Mouse (Mus musculus): ENCODE data around the gene Etv1. TPM values are rescaled to one million over a fixed set of nuclear protein-coding genes. Genes with fewer than 3 reads are reported as not detected.

The Etv1 gene
- 23.5 and 25.1 TPM in 2 replicates for polyA plus RNA-seq (2016; fragmentation: Nextera tagmentation; extraction: Ambion mirVana)

DNA sequence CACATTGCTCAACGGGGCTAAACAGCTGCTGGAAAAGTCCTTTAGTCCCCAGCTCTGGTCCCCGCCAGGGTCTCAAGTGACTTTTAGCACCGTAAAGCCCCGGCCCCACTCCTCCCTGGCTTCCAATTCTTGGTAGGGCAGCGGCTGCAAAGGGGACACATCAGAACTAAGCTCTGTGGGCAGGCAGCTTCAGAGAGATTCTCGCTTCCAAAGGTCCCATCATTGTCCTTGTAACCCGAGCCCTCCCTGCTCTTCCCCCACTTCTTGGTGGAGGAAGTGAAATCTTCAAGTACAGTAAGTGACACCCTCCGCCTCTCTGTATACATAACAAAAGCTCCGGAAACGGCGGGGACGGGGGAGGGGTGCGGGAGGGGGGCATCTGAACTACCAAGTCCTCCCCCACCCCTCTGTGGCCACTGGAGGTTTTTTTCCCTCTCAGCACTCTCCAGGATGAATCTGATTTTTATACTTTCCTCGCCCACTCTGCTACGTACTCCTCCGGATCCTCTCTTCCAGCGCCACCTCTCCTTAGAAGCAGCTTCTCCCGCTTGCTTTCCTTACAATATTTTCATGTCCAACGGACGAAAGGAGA is at the start of gene Etv1:
Gene Etv1, plus strand, starts transcription at position 195 of the 592 bp plus-strand sequence.
- peak; percentile 82 for DNase-seq (ENCODE audit: low spot score)
- Histone ChIP-seq H3K9me3 (no peaks in the 10 kb centered on the region), H3K27me3 (replicated peaks; ENCODE audit: low read depth, poor library complexity, severe bottlenecking) (no peaks in the 10 kb centered on the region), H3K36me3 (replicated peaks) (no peaks in the 10 kb centered on the region), H3K27ac (replicated peaks) (peak within 1 kb of the TSS; percentile 95), H3K4me1 (peaks cover 26% of the 10 kb centered on the region; the same call in 1 of the 2 replicates), H3K4me3 (peak within 1 kb of the TSS; percentile 71)
- WGBS: under 1% methylated on average over 20 of the region's 20 CpGs

DNA sequence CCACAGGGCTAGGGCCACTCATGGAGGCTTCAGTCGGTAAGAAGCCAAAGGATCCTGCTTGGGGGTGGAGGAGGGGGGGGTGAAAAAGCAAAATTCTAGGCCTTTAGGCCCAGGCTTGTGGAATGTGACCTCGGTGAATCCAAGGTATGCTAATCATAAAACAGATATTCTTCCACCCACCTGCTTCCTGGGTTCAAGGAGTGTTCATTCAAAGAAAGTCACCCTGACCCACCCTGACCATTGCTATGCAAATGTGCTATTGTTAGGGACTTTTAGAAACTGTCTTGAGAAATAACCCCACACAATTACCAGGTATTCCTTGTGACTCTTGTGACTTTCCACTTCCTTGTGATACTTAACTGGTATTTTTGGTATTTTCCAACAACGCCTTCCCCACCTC is 49.5 kb upstream of the Etv1 start:
- Histone ChIP-seq H3K9me3 (no peaks in the 10 kb centered on the region), H3K27me3 (replicated peaks; ENCODE audit: low read depth, poor library complexity, severe bottlenecking) (no peaks in the 10 kb centered on the region), H3K27ac (replicated peaks) (no peak overlapping the region), H3K36me3 (replicated peaks) (no peaks in the 10 kb centered on the region), H3K4me3 (no peak overlapping the region), H3K4me1 (no peaks in the 10 kb centered on the region)
- no peak for DNase-seq (ENCODE audit: low spot score)
- 78% methylated on average over 3 of the region's 3 CpGs for WGBS

DNA sequence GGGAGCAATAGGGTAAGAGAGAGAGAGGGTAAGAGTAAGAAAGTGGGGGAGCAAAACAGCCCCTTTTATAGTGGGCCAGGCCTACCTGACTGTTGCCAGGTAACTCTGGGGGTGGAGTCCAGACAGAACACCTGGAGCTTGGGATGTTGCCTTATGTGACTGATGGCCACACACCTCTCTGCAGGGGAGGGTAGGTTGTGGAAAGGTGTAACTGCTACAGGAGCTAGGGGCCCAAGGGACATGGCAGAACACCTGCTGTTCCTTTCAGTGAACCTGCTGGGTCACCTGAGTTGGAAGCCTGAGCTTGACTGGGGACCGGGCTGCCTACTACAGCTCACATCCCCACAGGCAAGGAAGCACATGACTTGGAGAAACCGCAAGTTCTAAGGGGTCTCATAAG is 48.4 kb upstream of the Etv1 start:
- DNase-seq (ENCODE audit: low spot score): no peak
- H3K27me3 ChIP-seq (replicated peaks; ENCODE audit: low read depth, poor library complexity, severe bottlenecking): no peaks in the 10 kb centered on the region
- H3K9me3 ChIP-seq: no peaks in the 10 kb centered on the region
- H3K4me1 ChIP-seq: no peaks in the 10 kb centered on the region
- WGBS: 79% methylated on average over 2 of the region's 2 CpGs
- no peaks in the 10 kb centered on the region for H3K36me3 ChIP-seq (replicated peaks)
- no peak overlapping the region for H3K27ac ChIP-seq (replicated peaks)
- no peak overlapping the region for H3K4me3 ChIP-seq

DNA sequence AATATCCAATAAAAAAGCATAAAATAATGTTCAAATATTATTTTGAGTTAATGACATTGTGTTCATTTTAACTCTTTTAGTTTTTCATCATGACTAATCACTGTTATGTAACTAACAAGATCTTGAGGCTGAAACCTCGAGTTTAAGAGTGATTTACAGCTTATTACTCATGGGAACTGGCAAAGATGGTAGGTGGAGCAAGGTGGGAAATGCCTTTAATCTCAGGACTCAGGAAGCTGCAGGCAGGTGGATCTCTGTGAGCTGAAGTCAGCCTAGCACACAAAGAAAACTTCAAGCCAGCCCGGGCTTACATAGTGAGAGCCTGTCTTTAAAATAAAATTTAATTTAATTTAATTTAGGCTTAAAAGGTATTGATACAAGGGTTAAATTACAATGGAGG is 19.9 kb upstream of the Etv1 start:
- WGBS: 51% methylated on average over 2 of the region's 2 CpGs
- no peaks in the 10 kb centered on the region for H3K36me3 ChIP-seq (replicated peaks)
- H3K27ac ChIP-seq (replicated peaks): no peak overlapping the region
- no peaks in the 10 kb centered on the region for H3K27me3 ChIP-seq (replicated peaks; ENCODE audit: low read depth, poor library complexity, severe bottlenecking)
- H3K9me3 ChIP-seq: no peaks in the 10 kb centered on the region
- H3K4me1 ChIP-seq: no peaks in the 10 kb centered on the region
- no peak for DNase-seq (ENCODE audit: low spot score)
- no peak overlapping the region for H3K4me3 ChIP-seq

DNA sequence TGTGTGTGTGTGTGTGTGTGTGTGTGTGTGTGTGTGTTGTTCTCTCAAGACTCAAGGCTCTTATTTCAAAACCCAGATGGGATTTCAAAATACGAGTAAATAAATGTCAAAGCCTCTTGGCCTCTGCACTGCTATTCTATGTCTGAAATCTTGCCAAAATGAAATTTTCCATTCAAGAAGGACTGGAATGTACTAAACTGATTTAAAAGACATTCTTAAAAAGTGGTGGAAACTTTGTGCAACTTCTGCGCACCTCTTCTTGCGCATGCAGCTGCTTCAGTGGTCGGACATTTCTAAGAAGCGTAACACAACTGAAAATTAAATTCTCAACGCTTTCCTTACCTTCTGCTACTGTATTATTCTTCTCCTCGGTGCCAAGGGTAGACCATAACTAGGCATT is 1.9 kb upstream of the Etv1 start:
- Histone ChIP-seq H3K27me3 (replicated peaks; ENCODE audit: low read depth, poor library complexity, severe bottlenecking) (no peaks in the 10 kb centered on the region), H3K4me3 (no peak overlapping the region), H3K27ac (replicated peaks) (no peak overlapping the region; the same call in 1 of the 2 replicates), H3K4me1 (peaks cover 17% of the 10 kb centered on the region; the same call in 1 of the 2 replicates), H3K36me3 (replicated peaks) (no peaks in the 10 kb centered on the region), H3K9me3 (no peaks in the 10 kb centered on the region)
- 75% methylated on average over 7 of the region's 7 CpGs for WGBS
- DNase-seq (ENCODE audit: low spot score): no peak

DNA sequence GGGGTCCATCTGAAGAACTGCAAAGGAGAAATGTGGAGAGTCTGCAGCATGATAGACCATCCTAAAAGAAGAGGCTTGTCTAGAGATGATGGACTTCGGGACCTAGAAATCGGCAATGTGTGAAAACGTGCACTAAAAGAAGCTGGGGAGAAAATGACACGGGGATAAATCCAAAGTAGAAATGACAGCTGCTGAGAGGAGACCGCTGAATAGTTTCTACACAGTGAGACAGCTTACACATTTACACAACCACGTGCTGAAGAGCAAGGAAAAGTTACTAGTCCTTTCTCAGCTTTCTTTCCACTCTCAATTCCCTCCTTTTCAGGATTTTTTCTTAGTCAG is 1.3 kb upstream of the Etv1 start:
- no peak for DNase-seq (ENCODE audit: low spot score)

DNA sequence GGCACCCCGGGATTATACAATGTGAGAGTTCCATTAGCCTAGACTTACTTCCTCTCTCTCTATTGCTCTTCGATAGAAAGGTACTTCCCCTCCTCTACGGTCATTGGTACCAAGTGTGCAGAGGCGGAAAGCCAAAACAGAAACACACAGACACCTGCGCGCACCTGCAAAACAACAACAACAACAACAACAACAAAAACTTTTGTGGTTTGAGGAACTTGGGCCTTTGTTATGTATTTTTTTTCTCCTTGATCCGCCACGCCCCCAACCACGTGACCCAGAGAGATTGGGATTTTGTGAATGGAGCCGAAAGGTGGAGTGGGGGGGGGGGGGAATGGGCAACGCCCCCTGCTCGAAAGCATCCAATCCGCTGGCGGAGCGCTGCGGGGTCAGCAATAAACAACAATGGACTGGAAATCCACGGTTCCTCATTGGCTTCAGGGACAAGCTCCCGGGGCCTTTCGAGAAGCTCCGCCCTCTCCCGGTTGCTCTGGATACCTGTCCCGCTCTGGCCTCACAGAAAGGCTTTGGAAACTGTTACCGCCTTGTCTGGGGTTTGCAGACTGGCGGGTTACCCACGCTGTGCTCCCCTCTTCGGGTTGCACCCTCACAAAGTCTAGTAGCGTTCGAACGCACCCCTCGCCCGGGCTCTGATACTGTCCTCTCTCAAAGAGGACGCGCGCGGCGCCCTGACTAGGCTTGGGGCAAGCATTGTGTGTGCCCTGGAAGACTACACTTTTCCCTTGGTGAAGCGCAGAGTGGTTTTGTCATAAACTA is 693 bp upstream of the Etv1 start:
- no peaks in the 10 kb centered on the region for H3K9me3 ChIP-seq
- under 1% methylated on average over 37 of the region's 37 CpGs for WGBS
- no peaks in the 10 kb centered on the region for H3K27me3 ChIP-seq (replicated peaks; ENCODE audit: low read depth, poor library complexity, severe bottlenecking)
- H3K36me3 ChIP-seq (replicated peaks): no peaks in the 10 kb centered on the region
- DNase-seq (ENCODE audit: low spot score): peak; percentile 95
- peak overlapping the region; percentile 71 for H3K4me3 ChIP-seq
- peak overlapping the region; percentile 95 for H3K27ac ChIP-seq (replicated peaks)
- peaks cover 22% of the 10 kb centered on the region; the same call in 1 of the 2 replicates for H3K4me1 ChIP-seq

More for the DNA sequence above, 1.3 kb upstream of the Etv1 start:
- WGBS: 10% methylated on average over 6 of the region's 6 CpGs
- H3K9me3 ChIP-seq: no peaks in the 10 kb centered on the region
- no peaks in the 10 kb centered on the region for H3K36me3 ChIP-seq (replicated peaks)
- H3K4me1 ChIP-seq: peaks cover 17% of the 10 kb centered on the region; the same call in 1 of the 2 replicates
- H3K4me3 ChIP-seq: peak overlapping the region; percentile 71
- H3K27ac ChIP-seq (replicated peaks): peak overlapping the region; percentile 95
- no peaks in the 10 kb centered on the region for H3K27me3 ChIP-seq (replicated peaks; ENCODE audit: low read depth, poor library complexity, severe bottlenecking)

DNA sequence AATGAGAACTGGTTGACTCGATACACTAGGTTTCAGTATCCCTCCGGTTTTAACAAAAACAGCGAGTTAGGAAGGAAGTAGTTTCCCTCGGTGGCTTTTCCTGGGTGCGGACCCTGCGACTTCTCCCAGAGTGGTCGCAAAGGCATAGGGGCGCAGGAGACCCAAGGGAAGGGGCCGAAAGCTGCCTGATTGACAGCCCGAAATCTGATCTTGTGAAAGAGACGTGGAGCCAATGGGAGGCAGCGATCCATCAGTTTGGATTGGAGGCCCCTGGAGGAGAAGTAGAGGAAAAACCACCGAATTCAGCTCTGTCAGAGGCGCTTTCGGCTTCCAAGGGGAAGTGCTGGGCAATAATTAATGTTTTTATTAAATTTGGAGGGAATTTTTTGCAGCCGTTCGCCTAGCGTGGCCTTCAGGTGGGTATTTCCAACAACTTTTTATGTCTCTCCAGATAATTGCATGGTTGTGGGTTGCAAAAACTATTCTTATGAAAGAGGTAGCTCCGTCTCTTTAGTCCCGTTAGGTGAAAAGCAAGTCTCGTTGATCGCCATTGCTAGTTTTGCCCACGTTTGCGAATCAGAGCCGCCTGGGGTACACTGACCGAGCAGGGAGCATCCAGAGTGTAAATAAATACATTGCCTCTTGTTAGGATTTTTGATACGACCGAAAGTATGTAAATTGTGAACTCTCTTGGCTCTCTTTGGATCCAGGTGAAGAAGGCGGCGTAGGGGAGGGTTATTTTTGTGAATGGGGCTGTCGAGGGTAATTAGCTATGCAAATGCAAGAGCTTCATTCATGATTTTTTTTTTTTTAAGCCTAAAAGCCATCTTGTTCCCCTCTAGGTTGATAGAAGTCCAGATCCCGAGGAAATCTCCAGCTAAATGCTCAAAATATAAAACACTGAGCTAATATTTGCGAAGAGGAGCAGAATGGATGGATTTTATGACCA is 1.1 kb downstream of the Etv1 start:
- WGBS: under 1% methylated on average over 33 of the region's 33 CpGs
- peak overlapping the region; percentile 95 for H3K27ac ChIP-seq (replicated peaks)
- peak overlapping the region; percentile 71 for H3K4me3 ChIP-seq
- no peaks in the 10 kb centered on the region for H3K9me3 ChIP-seq
- H3K27me3 ChIP-seq (replicated peaks; ENCODE audit: low read depth, poor library complexity, severe bottlenecking): no peaks in the 10 kb centered on the region
- no peaks in the 10 kb centered on the region for H3K36me3 ChIP-seq (replicated peaks)
- peak; percentile 85 for DNase-seq (ENCODE audit: low spot score)
- H3K4me1 ChIP-seq: peaks cover 26% of the 10 kb centered on the region; the same call in 1 of the 2 replicates

DNA sequence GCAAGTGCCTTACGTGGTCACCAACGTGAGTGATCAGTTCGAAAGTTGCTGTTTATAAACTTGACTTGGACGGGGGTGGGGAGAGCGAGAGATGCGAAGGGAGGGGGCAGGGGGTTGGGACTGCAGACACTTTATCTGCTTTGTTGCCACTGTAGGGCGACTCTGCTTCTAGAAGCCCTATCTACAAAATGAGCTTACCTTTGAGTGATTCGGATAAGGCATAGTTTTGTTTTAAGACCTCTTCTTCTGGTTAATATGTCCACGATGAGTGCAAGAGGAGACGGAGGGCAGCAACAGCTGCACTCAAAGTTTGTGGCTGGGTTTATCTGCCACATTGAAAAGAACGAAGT is 1.8 kb downstream of the Etv1 start:
- WGBS: 3% methylated on average over 11 of the region's 11 CpGs
- peak overlapping the region; percentile 95 for H3K27ac ChIP-seq (replicated peaks)
- H3K4me1 ChIP-seq: peaks cover 26% of the 10 kb centered on the region; the same call in 1 of the 2 replicates
- no peaks in the 10 kb centered on the region for H3K36me3 ChIP-seq (replicated peaks)
- H3K9me3 ChIP-seq: no peaks in the 10 kb centered on the region
- H3K4me3 ChIP-seq: peak overlapping the region; percentile 71
- DNase-seq (ENCODE audit: low spot score): peak; percentile 47
- H3K27me3 ChIP-seq (replicated peaks; ENCODE audit: low read depth, poor library complexity, severe bottlenecking): no peaks in the 10 kb centered on the region

DNA sequence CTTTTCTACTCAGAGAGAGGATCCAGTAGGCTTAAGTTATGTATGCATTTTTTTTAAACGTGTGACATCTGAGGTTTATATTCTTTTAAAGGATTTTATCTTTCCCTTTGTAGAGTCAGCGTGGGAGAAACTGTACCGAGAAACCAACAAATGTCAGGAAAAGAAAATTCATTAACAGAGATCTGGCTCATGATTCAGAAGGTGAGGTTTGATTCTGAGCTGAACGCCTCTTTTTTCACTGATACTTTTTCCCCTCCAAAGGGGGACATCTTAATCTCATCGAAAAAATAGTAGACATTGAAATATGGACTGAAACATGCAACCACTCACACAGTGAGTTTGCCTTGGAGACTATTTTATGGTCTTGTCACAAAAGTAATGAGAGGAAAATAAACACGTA is 2.5 kb downstream of the Etv1 start:
- H3K27me3 ChIP-seq (replicated peaks; ENCODE audit: low read depth, poor library complexity, severe bottlenecking): no peaks in the 10 kb centered on the region
- no peaks in the 10 kb centered on the region for H3K36me3 ChIP-seq (replicated peaks)
- H3K9me3 ChIP-seq: no peaks in the 10 kb centered on the region
- H3K4me1 ChIP-seq: peaks cover 28% of the 10 kb centered on the region; the same call in 1 of the 2 replicates
- WGBS: 57% methylated on average over 6 of the region's 6 CpGs
- no peak for DNase-seq (ENCODE audit: low spot score)
- peak overlapping the region; percentile 95; the same call in 1 of the 2 replicates for H3K27ac ChIP-seq (replicated peaks)
- H3K4me3 ChIP-seq: peak overlapping the region; percentile 71

DNA sequence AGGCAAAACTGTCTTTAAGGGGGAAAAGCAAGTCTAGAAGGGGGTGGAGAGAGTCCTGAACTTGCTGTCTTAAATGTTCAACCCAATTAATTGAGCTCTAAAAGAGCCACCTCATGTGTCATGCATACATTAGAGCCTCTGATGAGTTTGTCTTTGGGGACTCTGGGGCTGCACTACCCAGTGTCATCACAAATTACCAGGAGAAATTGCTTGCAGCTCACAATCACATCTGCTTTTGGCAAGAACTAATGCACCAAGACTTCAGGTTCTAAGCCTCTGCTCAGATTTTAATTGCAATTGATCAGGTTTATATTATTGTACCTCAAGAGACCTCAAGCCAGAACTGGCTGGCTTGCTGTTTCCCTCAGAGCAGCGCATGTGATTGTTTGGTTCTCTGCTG is 4.1 kb downstream of the Etv1 start:
- no peaks in the 10 kb centered on the region for H3K36me3 ChIP-seq (replicated peaks)
- H3K9me3 ChIP-seq: no peaks in the 10 kb centered on the region
- 49% methylated on average over 1 of the region's 1 CpGs for WGBS
- H3K27me3 ChIP-seq (replicated peaks; ENCODE audit: low read depth, poor library complexity, severe bottlenecking): no peaks in the 10 kb centered on the region
- peak overlapping the region; percentile 26; the same call in 1 of the 2 replicates for H3K4me3 ChIP-seq
- DNase-seq (ENCODE audit: low spot score): no peak
- peaks cover 36% of the 10 kb centered on the region for H3K4me1 ChIP-seq
- no peak overlapping the region; the same call in 1 of the 2 replicates for H3K27ac ChIP-seq (replicated peaks)

DNA sequence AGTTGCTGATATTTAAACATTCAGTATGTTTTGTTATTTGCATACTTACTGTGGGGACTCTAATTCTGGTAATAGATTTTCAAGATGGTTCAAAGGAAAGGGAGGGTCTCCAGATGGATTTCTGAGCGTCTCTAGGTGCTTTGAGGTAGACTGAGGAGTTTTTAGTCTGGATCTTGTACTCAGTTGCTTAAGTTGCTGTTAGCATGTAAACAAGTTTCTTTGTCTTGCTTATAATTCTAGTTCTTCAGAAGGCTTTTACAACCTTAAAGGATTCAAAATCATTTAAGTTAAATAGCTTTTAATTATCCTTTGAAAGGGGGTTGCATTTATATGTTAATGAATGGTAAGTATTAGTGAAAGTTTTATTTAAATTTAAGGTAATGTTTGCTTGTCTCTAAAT is 5.0 kb downstream of the Etv1 start:
- 11% methylated on average over 1 of the region's 1 CpGs for WGBS

More for the DNA sequence above, 5.0 kb downstream of the Etv1 start:
- DNase-seq (ENCODE audit: low spot score): no peak
- no peaks in the 10 kb centered on the region for H3K36me3 ChIP-seq (replicated peaks)
- no peak overlapping the region for H3K27ac ChIP-seq (replicated peaks)
- no peaks in the 10 kb centered on the region for H3K27me3 ChIP-seq (replicated peaks; ENCODE audit: low read depth, poor library complexity, severe bottlenecking)
- peaks cover 44% of the 10 kb centered on the region for H3K4me1 ChIP-seq
- peak overlapping the region; percentile 25; the same call in 1 of the 2 replicates for H3K4me3 ChIP-seq
- no peaks in the 10 kb centered on the region for H3K9me3 ChIP-seq

Data from embryonic facial prominence, embryonic 10.5 days (tissue).